Mouse (Mus musculus) bone marrow macrophage, adult 2 months (primary cell): Measurements from ENCODE around the gene Gm6993.

ENCODE experiments used
- CTCF ChIP-seq: IDR thresholded peaks from 2 replicates; pipeline ENCODE4 v1.5.1; 2012; ENCODE audit warnings: low read depth, mild to moderate bottlenecking, low read length, moderate library complexity
- POLR2A ChIP-seq: IDR thresholded peaks from 2 replicates; pipeline ENCODE4 v1.6.1; 2012; ENCODE audit warnings: mild to moderate bottlenecking, low read depth, low read length, borderline replicate concordance

- TF ChIP-seq POLR2A, result no peak
- TF ChIP-seq CTCF, result no peak
Observed at GRCm38 (mm10) chr12:31227167-31227566, 13.4 kb upstream of the Gm6993 start.
